Mouse (Mus musculus) gastrocnemius, postnatal 4 days (tissue): ENCODE data around the gene Sdf4. TPM values are rescaled to one million over a fixed set of nuclear protein-coding genes. Genes with fewer than 3 reads are reported as not detected.

Experiments
- DNase-seq, 2 experiments: peaks; one replicate each; pipeline ENCODE4 v3.0.0; 2021 to 2022; ENCODE audit warnings: low spot score in 2 of 2, mixed read lengths in 2 of 2
- microRNA-seq: library from miRNA; unstranded; fragments of <30 nt; microRNA quantifications from one replicate; pipeline ENCODE4 v1.2.0, GENCODE M21; 2021
- total RNA-seq, 2 experiments: library from RNA; stranded (reverse); gene quantifications; 2 replicates each; pipeline ENCODE4 v1.2.3; 2021

The Sdf4 gene
- total RNA-seq, 2 experiments from 2014 or later, result 116 to 117 TPM

GRCm38 (mm10) chr4:156053113-156053512 is 60.4 kb downstream of the Sdf4 start:
- no peak for DNase-seq

GRCm38 (mm10) chr4:156054130-156054529 is 61.5 kb downstream of the Sdf4 start:
- no peak for DNase-seq

GRCm38 (mm10) chr4:156054606-156055005 is 61.9 kb downstream of the Sdf4 start:
- DNase-seq, result no peak

GRCm38 (mm10) chr4:156055173-156055572 is 62.5 kb downstream of the Sdf4 start:
- DNase-seq, result no peak

GRCm38 (mm10) chr4:156057702-156058101 is 65.0 kb downstream of the Sdf4 start:
- no peak for DNase-seq

- DNase-seq, result no peak
Observed at GRCm38 (mm10) chr4:156058826-156059225, 66.2 kb downstream of the Sdf4 start.

GRCm38 (mm10) chr4:156059261-156059660 is 66.6 kb downstream of the Sdf4 start, which contains the start of gene Ttll10:
TSS of gene Ttll10 (minus strand) at chr4:156059414.
- no peak for DNase-seq

GRCm38 (mm10) chr4:156059713-156060112 is 67.0 kb downstream of the Sdf4 start:
- DNase-seq, result no peak

Small RNAs within 50 kb of the gene (microRNA-seq; reads per million reads assigned to microRNA genes)
- gene Mir200a (2.3 reads per million, percentile 4 among the genes with 10 or more reads in this experiment), gene Mir200b (17.4 reads per million, percentile 33 among the genes with 10 or more reads in this experiment), gene Mir429 (9.3 reads per million, percentile 26 among the genes with 10 or more reads in this experiment)

Other genes starting within 250 kb of the Sdf4 start
- 10 to 100 TPM; 44.4 to 46.1 TPM for gene Atad3a, start 231.8 kb upstream of the Sdf4 start, total RNA-seq
- gene Vwa1, start 218.2 kb upstream of the Sdf4 start, total RNA-seq, result 10 to 100 TPM; 23.4 to 26.4 TPM
- gene Tmem88b, start 207.0 kb upstream of the Sdf4 start, total RNA-seq, result 1 to 10 TPM; 3.8 to 5.1 TPM
- under 1 TPM in 1 of 2 experiments, not detected in 1; 0.39 TPM for gene Ankrd65, start 202.4 kb upstream of the Sdf4 start, total RNA-seq
- 10 to 100 TPM; 61.5 to 67.5 TPM for gene Mrpl20, start 190.0 kb upstream of the Sdf4 start, total RNA-seq
- gene Ccnl2, start 180.4 kb upstream of the Sdf4 start, total RNA-seq, result 10 to 100 TPM; 58.0 to 71.0 TPM
- gene Aurkaip1, start 161.6 kb upstream of the Sdf4 start, total RNA-seq, result 10 to 100 TPM; 80.6 to 80.9 TPM
- gene Mxra8, start 153.2 kb upstream of the Sdf4 start, total RNA-seq, result 100 to 1,000 TPM; 138 to 147 TPM
- 10 to 100 TPM; 82.1 to 85.1 TPM for gene Dvl1, start 145.5 kb upstream of the Sdf4 start, total RNA-seq
- under 1 TPM; 0.26 to 0.34 TPM for gene Tas1r3, start 129.5 kb upstream of the Sdf4 start, total RNA-seq
- 10 to 100 TPM; 14.0 to 17.6 TPM for gene Cptp, start 123.4 kb upstream of the Sdf4 start, total RNA-seq
- gene Ints11, start 123.3 kb upstream of the Sdf4 start, total RNA-seq, result 10 to 100 TPM; 22.0 to 25.2 TPM
- gene Pusl1, start 101.1 kb upstream of the Sdf4 start, total RNA-seq, result 10 to 100 TPM; 27.4 to 30.1 TPM
- 10 to 100 TPM; 30.1 to 31.6 TPM for gene Acap3, start 101.0 kb upstream of the Sdf4 start, total RNA-seq
- gene Ube2j2, start 49.0 kb upstream of the Sdf4 start, total RNA-seq, result 10 to 100 TPM; 59.6 to 74.0 TPM
- gene C1qtnf12, start 30.6 kb upstream of the Sdf4 start, total RNA-seq, result 10 to 100 TPM; 24.0 to 36.0 TPM
- 1 to 10 TPM; 4.8 to 6.0 TPM for gene B3galt6, start 223 bp upstream of the Sdf4 start, total RNA-seq
- 1 to 10 TPM in 1 of 2 experiments, under 1 TPM in 1; 0.93 to 1.4 TPM for gene Tnfrsf4, start 21.0 kb downstream of the Sdf4 start, total RNA-seq
- under 1 TPM; 0.62 to 0.66 TPM for gene Tnfrsf18, start 33.3 kb downstream of the Sdf4 start, total RNA-seq
- gene Ttll10, start 66.5 kb downstream of the Sdf4 start, total RNA-seq, result not detected
- 10 to 100 TPM in 1 of 2 experiments, 1 to 10 TPM in 1; 9.8 to 12.1 TPM for gene 9430015G10Rik, start 117.1 kb downstream of the Sdf4 start, total RNA-seq
- under 1 TPM; 0.25 to 0.26 TPM for gene Rnf223, start 137.6 kb downstream of the Sdf4 start, total RNA-seq
- 10 to 100 TPM; 53.2 to 57.1 TPM for gene Agrn, start 204.6 kb downstream of the Sdf4 start, total RNA-seq
- gene Isg15, start 207.9 kb downstream of the Sdf4 start, total RNA-seq, result under 1 TPM in 1 of 2 experiments, not detected in 1; 0.49 TPM
- gene AW011738, start 210.4 kb downstream of the Sdf4 start, total RNA-seq, result 1 to 10 TPM; 3.6 to 4.1 TPM
- 10 to 100 TPM; 30.8 to 32.7 TPM for gene Perm1, start 223.0 kb downstream of the Sdf4 start, total RNA-seq
- gene Plekhn1, start 242.0 kb downstream of the Sdf4 start, total RNA-seq, result 10 to 100 TPM; 11.5 to 12.2 TPM
- 10 to 100 TPM; 30.4 to 31.0 TPM for gene Noc2l, start 243.1 kb downstream of the Sdf4 start, total RNA-seq